Mouse (Mus musculus): Measurements from ENCODE around the gene Tap2.
"Not testable (repeated sequence)": the region's sequence is repeated elsewhere in the genome, so short reads cannot be mapped to it uniquely, and the experiment has no call there.

GRCm38 (mm10) chr17:34219801-34220200, 16.5 kb downstream of the Tap2 start:
- TF ChIP-seq TAL1, GATA1 (IDR thresholded peaks at IDR 0.05; ENCODE audit: low read length): not testable (repeated sequence)

Data from erythroblast, embryonic 14.5 days (primary cell).